Mouse (Mus musculus) embryonic fibroblast, embryonic 13.5 days (primary cell): Measurements from ENCODE around the gene Prss41. TPM values are rescaled to one million over a fixed set of nuclear protein-coding genes. Genes with fewer than 3 reads are reported as not detected.
"Not testable (repeated sequence)": the region's sequence is repeated elsewhere in the genome, so short reads cannot be mapped to it uniquely, and the experiment has no call there.

ENCODE experiments used
- H3K27ac ChIP-seq: 2 replicates; pipeline ENCODE4 v1.5.1; 2012; ENCODE audit warnings: low read length, control low read depth, inconsistent platforms; ENCODE audit not compliant: insufficient read depth
- H3K4me1 ChIP-seq: 2 replicates; pipeline ENCODE4 v1.6.1; 2011; ENCODE audit warnings: low read length; ENCODE audit not compliant: control insufficient read depth, insufficient read depth
- H3K4me3 ChIP-seq: 2 replicates; pipeline ENCODE4 v1.5.1; 2011; ENCODE audit warnings: mild to moderate bottlenecking, control low read depth, low read length; ENCODE audit not compliant: insufficient read depth
- CTCF ChIP-seq: IDR thresholded peaks from 2 replicates; pipeline ENCODE4 v1.5.1; 2011; ENCODE audit warnings: mild to moderate bottlenecking, control low read depth, low read length, moderate library complexity, borderline replicate concordance; ENCODE audit not compliant: insufficient read depth
- POLR2A ChIP-seq: IDR thresholded peaks from 2 replicates; pipeline ENCODE4 v1.6.1; 2011; ENCODE audit warnings: low read depth, mild to moderate bottlenecking, control low read depth, low read length, moderate library complexity
- polyA plus RNA-seq: library from polyadenylated mRNA; stranded (reverse); fragments of >200 nt; gene quantifications from 2 replicates; pipeline ENCODE4 v1.2.4, GENCODE M21; 2011; ENCODE audit warnings: low read depth; ENCODE audit not compliant: missing spikeins, insufficient read length

Prss41 gene
- not detected in 2 replicates for polyA plus RNA-seq

DNA sequence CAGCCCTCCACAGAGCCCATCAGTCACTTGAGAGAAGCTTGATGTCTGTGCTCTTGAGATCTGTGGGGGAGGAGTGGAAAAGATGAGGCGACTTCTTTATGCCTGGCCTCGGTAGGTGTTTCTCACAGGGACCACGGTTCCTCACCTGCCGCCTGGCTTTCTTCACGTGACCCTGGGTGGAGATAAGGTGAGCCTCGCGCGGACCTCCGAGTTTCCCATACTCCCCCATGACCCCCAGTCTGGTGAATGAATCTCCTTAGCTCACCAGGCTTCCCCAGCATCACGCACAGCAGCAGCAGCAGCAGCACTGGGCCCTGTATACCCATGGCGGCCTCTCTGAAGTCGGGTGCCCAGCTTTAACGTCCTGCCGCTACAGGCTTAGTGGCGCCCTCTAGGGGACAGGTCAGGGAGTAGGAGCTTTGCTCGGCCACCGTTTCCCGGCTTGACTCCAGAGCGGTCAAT lies at the start of gene Prss41, which contains the start of gene Prss32:
TSS of gene Prss41 (minus strand) at position 361 of the 462 bp plus-strand sequence.
TSS of gene Prss32 (plus strand) at position 44 of the 462 bp plus-strand sequence.
- Histone ChIP-seq H3K4me1 (no peaks in the 10 kb centered on the region), H3K27ac (no peak within 1 kb of the TSS), H3K4me3 (no peak within 1 kb of the TSS)
- no peak for TF ChIP-seq POLR2A
- TF ChIP-seq CTCF: peak; percentile 43; the same call in 1 of the 2 replicates

DNA sequence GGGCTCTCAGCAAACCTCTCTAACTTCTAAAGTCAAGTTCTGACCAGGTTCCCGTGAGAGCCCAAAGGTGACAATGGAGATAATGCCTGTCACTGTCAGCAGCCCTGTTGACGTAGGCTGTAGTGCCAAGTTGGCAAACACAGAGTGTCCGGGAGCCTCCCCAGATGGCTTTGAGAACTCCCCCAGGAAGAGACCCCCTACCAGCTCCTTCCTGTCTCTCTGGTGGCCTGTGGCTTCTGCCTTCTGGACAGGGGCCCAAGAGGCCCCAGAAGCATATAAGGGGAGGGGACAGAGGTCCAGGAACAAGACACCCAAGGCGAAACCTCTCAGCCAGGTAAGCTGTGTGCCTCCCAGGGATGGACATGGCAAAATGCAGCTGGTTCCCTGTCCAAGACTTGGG lies 36.6 kb upstream of the Prss41 start, which contains the start of the genes Dcpp1 and Dcpp2:
TSS of gene Dcpp1 (plus strand) at position 301 of the 400 bp plus-strand sequence.
TSS of gene Dcpp2 (plus strand) at position 305 of the 400 bp plus-strand sequence.
- H3K4me1 ChIP-seq, H3K4me3 ChIP-seq, H3K27ac ChIP-seq: not testable (repeated sequence)

DNA sequence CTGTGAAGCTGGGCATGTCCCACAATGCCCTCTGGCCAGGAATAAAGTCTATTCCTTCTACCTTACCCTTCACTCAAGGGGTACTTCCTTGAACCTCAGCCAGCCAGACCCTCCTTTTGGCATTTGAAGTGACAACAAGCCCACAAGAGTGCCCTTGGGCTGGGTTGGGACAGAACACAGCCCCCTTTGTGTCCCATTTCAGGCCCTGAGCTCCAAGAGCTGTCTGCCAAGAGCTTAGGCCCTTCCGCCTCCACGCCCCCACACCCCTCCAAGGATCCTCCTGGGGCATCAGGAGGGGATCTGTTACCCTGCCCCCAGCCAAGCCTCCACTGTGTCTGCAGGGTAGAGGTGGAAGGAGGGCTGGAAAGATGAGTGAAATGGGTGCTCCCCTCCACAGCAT lies 33.2 kb upstream of the Prss41 start:
- Histone ChIP-seq H3K4me1 (no peaks in the 10 kb centered on the region), H3K27ac (no peak overlapping the region), H3K4me3 (no peak overlapping the region)
- no peak for TF ChIP-seq CTCF
- TF ChIP-seq POLR2A: no peak

DNA sequence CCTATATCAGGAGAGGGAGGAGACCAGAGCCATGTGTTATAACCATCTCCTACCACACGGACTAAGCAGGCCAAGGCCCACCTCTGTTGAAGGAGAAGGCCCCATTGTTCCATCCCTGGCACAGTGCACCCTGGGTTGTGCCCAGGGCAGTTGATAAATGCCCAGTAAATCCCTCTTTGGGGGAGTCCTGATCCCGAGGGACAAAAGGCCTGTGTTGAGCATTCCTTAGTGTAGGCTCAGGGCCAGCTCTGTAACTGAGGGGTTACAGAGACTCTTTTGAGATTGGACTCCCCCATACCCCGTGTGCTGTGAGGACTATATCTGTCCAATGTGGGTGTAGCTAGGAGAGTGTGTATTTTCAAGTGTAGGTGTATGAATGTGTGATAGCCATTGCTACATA lies 32.8 kb upstream of the Prss41 start:
- no peaks in the 10 kb centered on the region for H3K4me1 ChIP-seq
- no peak for TF ChIP-seq CTCF
- TF ChIP-seq POLR2A: no peak
- no peak overlapping the region for H3K27ac ChIP-seq
- H3K4me3 ChIP-seq: no peak overlapping the region

DNA sequence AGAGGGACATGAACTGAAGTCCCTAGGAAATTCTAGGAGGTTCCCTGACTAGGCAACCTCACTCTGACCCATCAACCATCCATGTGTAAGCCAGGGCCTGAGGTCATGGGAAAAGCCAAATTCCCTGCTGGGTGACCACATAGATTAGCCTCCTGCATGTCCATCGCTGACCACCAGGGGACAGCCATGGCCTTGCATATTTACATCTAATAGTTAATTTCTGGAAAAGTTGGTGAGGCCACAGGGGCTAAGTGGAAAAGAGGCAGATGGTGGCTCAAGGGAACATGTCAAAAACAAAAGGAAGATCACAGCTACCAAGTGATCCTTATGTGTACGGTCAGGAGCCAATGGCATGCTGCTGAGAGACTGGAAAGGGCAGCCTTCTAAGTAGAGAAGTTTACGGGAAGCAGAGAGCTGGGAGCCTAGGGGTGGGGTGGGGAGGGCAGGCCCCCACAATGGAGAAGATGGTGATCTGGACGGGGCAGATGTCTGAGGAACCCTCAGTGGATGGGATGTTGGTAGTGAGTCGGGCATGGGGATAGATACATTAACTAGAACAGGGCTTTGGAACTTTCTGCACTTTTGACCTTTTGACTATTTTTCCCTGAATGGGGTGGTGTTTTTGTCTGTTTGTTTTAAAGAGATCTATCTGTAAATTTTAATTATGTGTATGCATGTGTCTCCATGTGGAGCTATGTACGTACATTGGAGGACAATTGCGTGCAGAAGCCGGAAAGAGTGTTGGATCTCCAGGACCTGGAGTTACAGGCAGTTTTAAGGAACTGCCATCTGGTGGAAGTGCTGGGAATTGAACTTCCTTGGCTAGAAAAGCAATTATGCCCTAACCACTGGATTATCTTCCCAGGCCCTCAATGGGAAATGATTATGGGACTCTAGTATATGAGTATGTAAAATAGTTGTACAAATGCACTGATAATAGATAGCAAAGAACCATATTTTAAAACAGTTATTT lies 30.2 kb upstream of the Prss41 start:
- TF ChIP-seq POLR2A (no peak), CTCF (peak; percentile 42; the same call in 1 of the 2 replicates)
- Histone ChIP-seq H3K4me1 (no peaks in the 10 kb centered on the region), H3K27ac (no peak overlapping the region), H3K4me3 (no peak overlapping the region)

DNA sequence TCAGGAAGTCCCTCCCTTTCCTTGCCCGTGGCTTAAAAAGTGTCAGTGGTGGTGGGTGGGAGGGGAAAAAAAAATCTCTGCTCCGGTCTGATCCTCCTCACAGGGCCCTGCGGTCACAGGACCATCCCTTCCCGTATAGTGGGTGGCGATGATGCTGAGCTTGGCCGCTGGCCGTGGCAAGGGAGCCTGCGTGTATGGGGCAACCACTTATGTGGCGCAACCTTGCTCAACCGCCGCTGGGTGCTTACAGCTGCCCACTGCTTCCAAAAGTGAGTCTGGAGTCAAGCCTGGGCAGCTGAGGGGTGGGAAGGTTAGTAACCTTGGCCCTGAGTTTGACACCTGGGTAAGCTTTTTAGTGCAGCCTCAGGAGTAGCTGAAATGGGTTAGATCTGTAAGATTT lies 24.5 kb upstream of the Prss41 start:
- no peak overlapping the region for H3K4me3 ChIP-seq
- TF ChIP-seq CTCF (no peak), POLR2A (no peak)
- H3K27ac ChIP-seq: no peak overlapping the region
- no peaks in the 10 kb centered on the region for H3K4me1 ChIP-seq

DNA sequence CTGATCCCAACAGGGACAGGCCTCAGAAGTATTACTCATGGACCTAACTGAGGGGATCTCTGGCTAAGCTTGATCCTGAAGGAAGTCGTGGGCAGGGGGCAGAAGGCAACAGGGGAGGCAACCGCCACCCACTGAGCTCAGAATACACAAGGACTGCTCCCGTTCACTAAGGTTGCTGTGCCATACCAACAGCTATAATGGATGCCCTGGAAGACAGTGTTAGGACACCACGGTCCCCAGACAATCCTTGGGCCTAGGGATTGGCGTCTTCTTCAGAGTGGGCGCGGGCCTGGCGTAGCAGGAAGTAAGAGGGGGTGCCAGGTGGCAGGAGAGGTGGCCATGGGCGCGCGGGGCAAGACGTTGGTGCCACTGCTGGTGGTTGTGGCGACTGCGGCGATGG lies 23.8 kb upstream of the Prss41 start, which contains the start of gene Prss21:
TSS of gene Prss21 (plus strand) at position 301 of the 400 bp plus-strand sequence.
- H3K4me1 ChIP-seq: no peaks in the 10 kb centered on the region
- no peak within 1 kb of the TSS for H3K4me3 ChIP-seq
- no peak for TF ChIP-seq CTCF
- no peak for TF ChIP-seq POLR2A
- no peak within 1 kb of the TSS for H3K27ac ChIP-seq

DNA sequence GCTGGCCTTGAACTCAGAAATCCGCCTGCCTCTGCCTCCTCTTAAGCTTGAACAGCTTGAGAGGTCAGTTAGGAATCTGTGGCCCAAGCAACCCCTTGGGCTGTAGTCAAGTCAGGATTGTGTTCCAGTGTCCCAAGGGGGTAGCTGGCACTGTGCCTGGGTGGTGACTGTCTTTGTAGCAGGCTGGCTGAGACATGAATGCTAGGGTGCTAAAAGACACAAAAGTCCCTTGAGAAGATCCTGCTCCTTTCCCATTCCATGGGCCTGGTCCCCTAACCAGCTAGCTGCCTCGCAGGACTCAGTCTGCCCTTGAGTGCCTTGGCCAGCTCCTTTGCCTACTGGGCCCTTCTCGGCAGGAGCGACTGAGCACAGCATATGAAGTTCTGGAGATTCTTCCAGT lies 19.0 kb upstream of the Prss41 start:
- H3K4me3 ChIP-seq: no peak overlapping the region
- TF ChIP-seq CTCF (no peak), POLR2A (no peak)
- no peaks in the 10 kb centered on the region for H3K4me1 ChIP-seq
- no peak overlapping the region for H3K27ac ChIP-seq

DNA sequence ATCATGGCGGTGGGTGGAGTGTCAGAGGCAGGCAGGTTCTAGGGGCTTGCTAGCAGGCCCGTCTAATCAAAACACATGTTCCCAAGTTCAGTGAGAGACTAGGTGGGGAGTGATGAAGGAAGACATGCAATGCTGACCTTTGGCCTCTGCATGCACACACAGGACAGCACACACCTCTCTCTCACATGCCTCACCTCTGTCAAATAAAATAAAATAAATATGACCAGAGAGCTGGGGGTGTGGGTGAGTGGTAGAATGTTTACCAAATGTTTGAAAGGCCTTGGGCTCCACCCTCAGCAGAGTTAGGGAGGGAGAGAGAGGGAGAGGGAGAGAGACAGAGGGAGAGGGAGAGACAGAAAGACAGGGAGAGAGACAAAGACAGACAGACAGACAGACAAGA lies 13.9 kb upstream of the Prss41 start:
- Histone ChIP-seq H3K4me3 (no peak overlapping the region), H3K27ac (no peak overlapping the region), H3K4me1 (no peaks in the 10 kb centered on the region)
- no peak for TF ChIP-seq POLR2A

DNA sequence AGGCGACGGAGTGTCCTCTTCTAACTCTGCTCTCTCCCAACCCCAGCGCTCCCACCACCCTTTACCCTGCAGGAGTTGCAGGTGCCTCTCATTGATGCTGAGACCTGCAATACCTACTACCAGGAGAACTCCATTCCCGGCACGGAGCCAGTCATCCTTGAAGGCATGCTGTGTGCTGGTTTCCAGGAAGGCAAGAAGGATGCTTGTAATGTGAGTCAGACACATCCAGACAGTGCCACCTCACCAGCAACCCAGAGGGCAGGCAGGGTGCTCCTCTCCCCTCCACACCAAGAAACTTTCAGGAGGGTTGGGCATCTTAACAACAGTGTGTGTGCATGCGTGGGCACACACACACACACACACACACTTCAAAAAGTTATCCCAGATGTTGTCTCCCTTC lies 13.2 kb upstream of the Prss41 start:
- H3K4me3 ChIP-seq: no peak overlapping the region
- no peak overlapping the region for H3K27ac ChIP-seq
- TF ChIP-seq POLR2A (no peak), CTCF (no peak)
- H3K4me1 ChIP-seq: no peaks in the 10 kb centered on the region
